Mouse (Mus musculus) small intestine, adult 2 months (tissue): ENCODE results near the gene Duxf3. TPM values are rescaled to one million over a fixed set of nuclear protein-coding genes. Genes with fewer than 3 reads are reported as not detected.

Source experiments
- H3K27ac ChIP-seq: fragments of 200-500 bp; 2 replicates; pipeline ENCODE4 v1.5.1; 2012; ENCODE audit warnings: low read depth, low read length, control low read depth, inconsistent platforms; ENCODE audit not compliant: insufficient read depth
- H3K27me3 ChIP-seq: fragments of 200-500 bp; 2 replicates; pipeline ENCODE4 v1.6.1; 2012; ENCODE audit warnings: mild to moderate bottlenecking, moderate library complexity, low read length, inconsistent platforms; ENCODE audit not compliant: control insufficient read depth, insufficient read depth
- H3K36me3 ChIP-seq: fragments of 200-500 bp; 2 replicates; pipeline ENCODE4 v1.6.1; 2012; ENCODE audit warnings: mild to moderate bottlenecking, low read length, control low read depth, inconsistent platforms; ENCODE audit not compliant: control insufficient read depth, insufficient read depth
- H3K4me1 ChIP-seq: fragments of 200-500 bp; 2 replicates; pipeline ENCODE4 v1.6.1; 2012; ENCODE audit warnings: low read length, inconsistent platforms, mixed read lengths; ENCODE audit not compliant: control insufficient read depth, insufficient read depth, insufficient read length
- H3K4me3 ChIP-seq: fragments of 200-500 bp; 2 replicates; pipeline ENCODE4 v1.5.1; 2012; ENCODE audit warnings: low read depth, mild to moderate bottlenecking, control low read depth, inconsistent platforms, low read length, moderate library complexity
- CTCF ChIP-seq: fragments of 200-500 bp; IDR thresholded peaks from 2 replicates; pipeline ENCODE4 v1.5.1; 2012; ENCODE audit warnings: low read depth, mild to moderate bottlenecking, control low read depth, inconsistent platforms, low read length, moderate library complexity, mixed read lengths; ENCODE audit not compliant: insufficient replicate concordance, insufficient read length; ENCODE audit errors: extremely low read depth
- POLR2A ChIP-seq: fragments of 200-500 bp; IDR thresholded peaks from 2 replicates; pipeline ENCODE4 v1.6.1; 2012; ENCODE audit warnings: low read depth, mild to moderate bottlenecking, control low read depth, inconsistent platforms, low read length, moderate library complexity
- WGBS: fragments of 180-500 bp; shearing (Covaris S2); methylation state at CpG from one replicate; pipeline ENCODE4 v1.1.7; 2018; 5-methylcytosine and 5-hydroxymethylcytosine counted together
- polyA plus RNA-seq: library from polyadenylated mRNA; depleted of rRNA; stranded (reverse); fragments of >200 nt; gene quantifications from 2 replicates; pipeline ENCODE4 v1.2.3, GENCODE M21; 2012; rRNA removed

The Duxf3 gene
- polyA plus RNA-seq, 1 experiment, result not detected

- TF ChIP-seq POLR2A (no peak), CTCF (no peak)
- no peak overlapping the region for H3K4me3 ChIP-seq
- H3K4me1 ChIP-seq, result no peaks in the 10 kb centered on the region
- 75% methylated on average over 7 of the region's 7 CpGs for WGBS
- no peak overlapping the region for H3K27ac ChIP-seq
- H3K36me3 ChIP-seq, result no peaks in the 10 kb centered on the region
- no peaks in the 10 kb centered on the region for H3K27me3 ChIP-seq
Measured at GRCm38 (mm10) chr10:58212230-58212629, 20.2 kb downstream of the Duxf3 start.

GRCm38 (mm10) chr10:58211213-58211612 is 21.3 kb downstream of the Duxf3 start:
- Histone ChIP-seq H3K36me3 (no peaks in the 10 kb centered on the region), H3K4me1 (no peaks in the 10 kb centered on the region), H3K27me3 (no peaks in the 10 kb centered on the region), H3K4me3 (no peak overlapping the region), H3K27ac (no peak overlapping the region)
- 86% methylated on average over 2 of the region's 2 CpGs for WGBS
- no peak for TF ChIP-seq CTCF
- no peak for TF ChIP-seq POLR2A

DNA sequence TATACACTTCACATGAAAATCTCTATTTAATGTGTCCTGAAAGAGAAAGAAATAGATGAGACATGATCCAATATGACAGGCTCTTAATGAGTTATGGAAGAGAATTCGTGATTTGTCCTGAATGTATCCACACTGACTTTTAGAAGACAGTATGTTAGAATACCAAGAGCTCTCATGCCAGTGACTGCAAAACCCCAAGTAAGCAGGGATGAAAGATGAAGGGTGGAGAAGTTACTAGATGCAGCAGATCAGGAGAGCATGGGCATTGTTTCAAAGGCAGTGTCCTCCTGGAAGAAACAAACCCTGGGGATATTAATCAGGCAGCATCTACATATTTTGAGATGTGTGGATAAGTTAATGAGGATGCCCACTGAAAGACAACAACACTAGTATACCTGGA is 22.0 kb downstream of the Duxf3 start:
- Histone ChIP-seq H3K27ac (no peak overlapping the region), H3K4me1 (no peaks in the 10 kb centered on the region), H3K4me3 (no peak overlapping the region), H3K27me3 (no peaks in the 10 kb centered on the region), H3K36me3 (no peaks in the 10 kb centered on the region)
- WGBS, result 55% methylated on average over 1 of the region's 1 CpGs
- no peak for TF ChIP-seq POLR2A
- no peak for TF ChIP-seq CTCF

GRCm38 (mm10) chr10:58209710-58210467 is 22.6 kb downstream of the Duxf3 start:
- TF ChIP-seq POLR2A (no peak), CTCF (no peak)
- Histone ChIP-seq H3K4me3 (no peak overlapping the region), H3K27me3 (no peaks in the 10 kb centered on the region), H3K4me1 (no peaks in the 10 kb centered on the region), H3K27ac (no peak overlapping the region), H3K36me3 (no peaks in the 10 kb centered on the region)
- WGBS, result 56% methylated on average over 2 of the region's 2 CpGs

- TF ChIP-seq POLR2A, result no peak
- no peak for TF ChIP-seq CTCF
- WGBS, result 86% methylated on average over 4 of the region's 4 CpGs
Measured at GRCm38 (mm10) chr10:58206639-58207404, 25.7 kb downstream of the Duxf3 start.

DNA sequence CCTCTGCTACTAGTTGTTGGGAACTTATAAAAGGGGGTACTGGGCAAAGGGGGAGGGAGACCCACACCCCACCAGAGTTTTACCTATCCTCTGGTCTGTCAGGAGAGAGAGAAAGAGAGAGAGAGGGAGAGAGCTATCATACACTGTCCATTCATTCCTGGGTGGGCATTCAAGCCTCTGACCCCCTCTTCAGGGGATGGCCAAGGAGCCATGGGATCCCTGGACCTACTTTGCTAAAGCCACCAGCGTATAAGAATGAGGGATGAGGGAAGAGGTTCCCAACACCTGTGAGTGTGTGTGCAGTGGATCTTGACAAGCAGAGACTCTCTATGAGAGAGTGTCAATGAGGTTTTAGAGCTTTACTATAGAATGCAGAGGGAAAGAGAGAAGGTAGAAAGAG is 26.5 kb downstream of the Duxf3 start:
- Histone ChIP-seq H3K27me3 (no peaks in the 10 kb centered on the region), H3K4me1 (no peaks in the 10 kb centered on the region), H3K27ac (no peak overlapping the region), H3K36me3 (no peaks in the 10 kb centered on the region), H3K4me3 (no peak overlapping the region)
- no peak for TF ChIP-seq POLR2A
- no peak for TF ChIP-seq CTCF
- WGBS, result 40% methylated on average over 1 of the region's 1 CpGs

More at GRCm38 (mm10) chr10:58206639-58207404, 25.7 kb downstream of the Duxf3 start:
- H3K27ac ChIP-seq, result no peak overlapping the region
- no peaks in the 10 kb centered on the region for H3K4me1 ChIP-seq
- H3K36me3 ChIP-seq, result no peaks in the 10 kb centered on the region
- H3K27me3 ChIP-seq, result no peaks in the 10 kb centered on the region
- H3K4me3 ChIP-seq, result no peak overlapping the region

Other genes starting within 250 kb of the Duxf3 start
- not detected in 2 replicates for gene AW822073, start 7.7 kb downstream of the Duxf3 start, polyA plus RNA-seq
- gene Gm4981, start 4.0 kb upstream of the Duxf3 start, polyA plus RNA-seq, result not detected in 2 replicates
- gene Gcc2, start 22.8 kb upstream of the Duxf3 start, polyA plus RNA-seq, result 3.2 and 6.2 TPM in 2 replicates
- gene Lims1, start 90.8 kb upstream of the Duxf3 start, polyA plus RNA-seq, result 3.5 and 4.5 TPM in 2 replicates
- gene Ranbp2, start 214.2 kb upstream of the Duxf3 start, polyA plus RNA-seq, result 0.71 and 1.3 TPM in 2 replicates